Mouse (Mus musculus): ENCODE data around the gene Samd14. TPM values are rescaled to one million over a fixed set of nuclear protein-coding genes. Genes with fewer than 3 reads are reported as not detected.
A peak's percentile ranks its signal among the peaks of the same experiment; 100 is the strongest.

The Samd14 gene
- polyA plus RNA-seq, 1 experiment from 2014 or later: 33.9 TPM

DNA sequence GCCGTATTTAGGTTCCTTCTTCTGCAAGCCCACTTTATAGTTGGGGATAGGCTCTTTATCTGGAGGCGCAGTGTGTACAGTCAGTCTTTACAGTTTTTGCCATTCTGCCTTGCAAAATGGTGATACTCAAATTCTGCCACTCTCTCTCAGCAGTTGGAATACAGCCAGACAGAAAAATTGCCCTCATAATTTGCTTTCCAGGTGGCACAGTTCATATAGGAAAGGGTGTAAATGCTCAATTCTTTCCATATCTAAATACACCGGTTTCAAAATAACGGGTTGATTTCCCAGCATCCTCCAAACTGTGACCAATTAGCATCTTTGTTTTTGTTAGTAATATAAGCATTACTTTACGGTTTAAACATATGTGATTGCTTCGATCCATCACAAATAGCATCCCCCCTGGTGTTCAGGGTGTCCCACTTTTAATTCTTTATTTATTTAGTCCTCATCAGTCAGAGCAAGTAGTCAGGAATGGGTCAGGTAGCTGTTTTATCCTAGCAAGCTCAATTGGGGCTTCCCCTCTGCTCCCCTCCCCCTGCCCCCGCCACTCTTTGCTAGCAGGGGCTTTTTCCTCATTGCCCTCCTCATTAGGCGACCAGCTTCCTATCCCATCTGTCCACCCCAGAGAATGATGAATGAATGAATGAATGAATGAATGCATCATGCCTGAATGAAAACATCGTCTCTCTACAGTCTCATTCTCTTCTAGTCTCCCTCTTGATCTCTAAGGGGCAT is 31.3 kb upstream of the Samd14 start:
- H3K9me3 ChIP-seq (replicated peaks): no peaks in the 10 kb centered on the region
- peak overlapping the region; percentile 60 for H3K4me2 ChIP-seq
- no peak overlapping the region for H3K9ac ChIP-seq
- 0 out of 2 replicates have a peak overlapping the region, but pooled peaks have one; percentile 29 for H3K4me3 ChIP-seq (replicated peaks)
- 0 out of 2 replicates have a peak, but pooled peaks have one; percentile 2 for ATAC-seq (ENCODE audit: insufficient read depth)
- 35% methylated on average over 9 of the region's 9 CpGs for WGBS (ENCODE audit: insufficient replicate concordance)
- no peaks in the 10 kb centered on the region for H3K36me3 ChIP-seq (replicated peaks)
- no peaks in the 10 kb centered on the region for H3K27me3 ChIP-seq
- no peak overlapping the region for H3K27ac ChIP-seq (replicated peaks)
- H3K4me1 ChIP-seq (replicated peaks): peaks cover 20% of the 10 kb centered on the region

DNA sequence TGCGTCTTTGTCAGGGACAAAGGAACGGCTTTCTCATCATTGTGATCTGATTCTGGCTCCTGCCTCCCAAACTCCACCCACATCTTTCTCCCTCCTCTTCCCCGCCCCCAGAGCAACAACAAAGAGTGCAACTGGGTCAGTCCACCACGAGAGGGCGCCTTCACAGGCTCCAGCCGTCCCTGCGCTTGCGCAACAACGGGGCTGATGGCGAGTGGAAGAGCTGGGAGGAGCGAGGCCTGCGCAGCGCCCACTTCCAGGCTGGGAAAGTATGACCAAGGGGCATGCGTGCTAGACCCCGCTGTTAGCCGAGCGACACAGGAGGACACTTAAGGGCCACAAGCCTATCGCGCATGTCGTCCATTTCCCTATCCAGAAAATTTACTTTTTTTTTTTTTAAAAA is 30.7 kb upstream of the Samd14 start:
- no peaks in the 10 kb centered on the region for H3K9me3 ChIP-seq (replicated peaks)
- H3K27ac ChIP-seq (replicated peaks): peak overlapping the region; percentile 45
- peak overlapping the region; percentile 29 for H3K4me3 ChIP-seq (replicated peaks)
- WGBS (ENCODE audit: insufficient replicate concordance): under 1% methylated on average over 20 of the region's 20 CpGs
- peak overlapping the region; percentile 37 for H3K9ac ChIP-seq
- H3K4me1 ChIP-seq (replicated peaks): peaks cover 24% of the 10 kb centered on the region
- H3K4me2 ChIP-seq: peak overlapping the region; percentile 60
- H3K27me3 ChIP-seq: no peaks in the 10 kb centered on the region
- H3K36me3 ChIP-seq (replicated peaks): no peaks in the 10 kb centered on the region
- peak; percentile 80 for ATAC-seq (ENCODE audit: insufficient read depth)

DNA sequence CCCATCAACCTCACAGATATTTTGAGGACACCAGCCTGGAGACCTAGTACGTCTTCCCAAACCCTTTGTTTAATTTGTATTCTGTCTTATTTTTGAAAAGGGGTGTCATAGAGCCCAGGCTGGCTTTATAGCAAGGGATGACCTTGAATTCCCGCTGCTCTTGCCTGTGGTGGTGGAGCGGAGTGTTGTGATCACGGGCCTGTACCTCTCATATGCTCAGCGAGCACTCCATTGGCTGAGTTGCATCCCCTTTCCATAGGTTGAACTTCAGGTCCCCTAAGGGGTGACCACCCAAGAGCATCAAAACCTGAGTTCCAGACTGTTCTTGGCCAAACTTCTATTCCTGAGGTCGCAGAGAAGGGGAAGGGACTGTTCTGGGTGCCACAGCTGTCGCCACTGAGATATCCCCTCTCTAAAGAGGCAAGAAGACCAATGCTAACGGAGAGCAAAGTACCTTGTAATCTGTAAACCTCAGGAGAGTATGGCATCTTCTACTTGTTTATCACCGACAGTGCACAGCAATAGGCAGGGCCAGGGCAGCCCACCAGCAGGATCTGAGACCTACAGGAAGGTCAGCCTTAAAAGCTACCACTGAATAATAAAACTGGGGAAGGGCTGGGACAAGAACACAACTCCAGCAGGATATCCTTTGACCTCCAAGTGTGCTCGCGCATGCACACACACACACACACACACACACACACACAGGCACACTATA is 30.1 kb upstream of the Samd14 start:
- H3K9me3 ChIP-seq (replicated peaks): no peaks in the 10 kb centered on the region
- peak overlapping the region; percentile 29; the same call in 1 of the 2 replicates for H3K4me3 ChIP-seq (replicated peaks)
- no peaks in the 10 kb centered on the region for H3K27me3 ChIP-seq
- H3K4me2 ChIP-seq: peak overlapping the region; percentile 60
- H3K9ac ChIP-seq: peak overlapping the region; percentile 37
- H3K36me3 ChIP-seq (replicated peaks): no peaks in the 10 kb centered on the region
- ATAC-seq (ENCODE audit: insufficient read depth): peak; percentile 52
- H3K27ac ChIP-seq (replicated peaks): peak overlapping the region; percentile 45
- H3K4me1 ChIP-seq (replicated peaks): peaks cover 31% of the 10 kb centered on the region
- WGBS (ENCODE audit: insufficient replicate concordance): 51% methylated on average over 11 of the region's 11 CpGs

DNA sequence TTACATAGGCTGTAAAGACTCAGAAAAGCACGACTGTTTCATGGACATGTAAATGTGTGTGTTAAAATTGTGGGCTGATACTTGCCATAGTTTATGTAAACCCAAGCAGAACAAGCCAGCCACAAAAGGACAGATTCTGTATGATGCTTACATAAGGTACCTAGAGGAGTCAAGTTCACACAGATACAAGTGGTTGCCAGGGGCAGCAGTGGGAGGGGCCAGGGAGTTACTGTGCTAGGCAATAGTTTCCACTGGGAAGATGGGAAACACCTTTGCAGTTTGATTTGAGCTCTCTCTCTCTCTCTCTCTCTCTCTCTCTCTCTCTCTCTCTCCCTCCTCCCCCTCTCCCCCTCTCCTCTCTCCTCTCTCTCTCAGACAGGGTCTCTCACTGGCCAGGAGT is 24.5 kb upstream of the Samd14 start:
- ATAC-seq (ENCODE audit: insufficient read depth): no peak
- Histone ChIP-seq H3K9me3 (replicated peaks) (no peaks in the 10 kb centered on the region), H3K4me3 (replicated peaks) (no peak overlapping the region), H3K27ac (replicated peaks) (no peak overlapping the region), H3K36me3 (replicated peaks) (no peaks in the 10 kb centered on the region), H3K27me3 (no peaks in the 10 kb centered on the region), H3K4me2 (peak overlapping the region; percentile 35; the same call in 1 of the 2 replicates), H3K4me1 (replicated peaks) (peaks cover 62% of the 10 kb centered on the region), H3K9ac (no peak overlapping the region)
- WGBS (ENCODE audit: insufficient replicate concordance): 42% methylated on average over 1 of the region's 1 CpGs

DNA sequence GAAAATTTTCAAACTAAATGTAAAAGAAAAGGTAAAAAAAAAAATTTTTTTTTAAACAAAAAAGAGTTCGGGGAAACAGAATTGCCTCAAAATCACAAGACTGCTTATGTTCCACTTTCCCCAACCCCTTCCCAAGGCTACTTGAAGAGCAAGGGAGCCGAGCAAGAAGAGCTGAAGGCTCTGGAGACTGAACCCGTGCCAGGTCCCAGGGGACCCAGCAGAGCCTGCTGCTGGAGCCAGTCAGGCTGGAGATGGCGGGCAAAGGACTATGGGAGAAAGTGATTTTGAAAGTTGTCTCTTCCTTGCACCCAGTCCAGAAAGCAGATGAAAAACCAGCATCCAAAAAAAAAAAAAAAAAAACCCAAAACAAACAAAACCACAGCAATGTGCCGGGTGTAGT is 23.9 kb upstream of the Samd14 start:
- 70% methylated on average over 5 of the region's 5 CpGs for WGBS (ENCODE audit: insufficient replicate concordance)
- peaks cover 68% of the 10 kb centered on the region for H3K4me1 ChIP-seq (replicated peaks)
- no peaks in the 10 kb centered on the region for H3K27me3 ChIP-seq
- no peak overlapping the region for H3K9ac ChIP-seq
- H3K27ac ChIP-seq (replicated peaks): no peak overlapping the region
- no peak overlapping the region for H3K4me3 ChIP-seq (replicated peaks)
- H3K4me2 ChIP-seq: no peak overlapping the region
- no peaks in the 10 kb centered on the region for H3K9me3 ChIP-seq (replicated peaks)
- ATAC-seq (ENCODE audit: insufficient read depth): no peak
- no peaks in the 10 kb centered on the region for H3K36me3 ChIP-seq (replicated peaks)

DNA sequence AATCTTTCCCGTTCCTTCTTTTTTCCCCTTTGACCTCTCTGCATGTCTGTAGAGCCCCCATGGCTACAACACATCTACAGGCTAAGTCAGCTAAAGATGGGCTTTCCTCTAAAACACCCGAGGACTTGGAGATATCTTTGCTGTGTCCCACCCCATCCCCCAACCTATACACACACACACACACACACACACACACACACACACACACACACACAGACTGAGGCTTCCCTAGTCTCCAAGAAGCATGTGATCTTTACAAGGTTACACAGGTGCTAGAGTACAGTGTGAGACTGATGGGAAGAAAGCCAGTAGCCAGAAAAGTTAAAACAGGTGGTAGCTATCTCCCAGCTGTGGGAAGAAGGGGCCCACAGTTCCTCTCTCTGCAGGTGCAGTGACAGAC is 23.2 kb upstream of the Samd14 start:
- Histone ChIP-seq H3K9me3 (replicated peaks) (no peaks in the 10 kb centered on the region), H3K27me3 (no peaks in the 10 kb centered on the region), H3K27ac (replicated peaks) (no peak overlapping the region), H3K4me1 (replicated peaks) (peaks cover 70% of the 10 kb centered on the region), H3K9ac (no peak overlapping the region), H3K4me2 (no peak overlapping the region), H3K36me3 (replicated peaks) (no peaks in the 10 kb centered on the region), H3K4me3 (replicated peaks) (no peak overlapping the region)
- ATAC-seq (ENCODE audit: insufficient read depth): no peak
- WGBS (ENCODE audit: insufficient replicate concordance): 42% methylated on average over 2 of the region's 2 CpGs

DNA sequence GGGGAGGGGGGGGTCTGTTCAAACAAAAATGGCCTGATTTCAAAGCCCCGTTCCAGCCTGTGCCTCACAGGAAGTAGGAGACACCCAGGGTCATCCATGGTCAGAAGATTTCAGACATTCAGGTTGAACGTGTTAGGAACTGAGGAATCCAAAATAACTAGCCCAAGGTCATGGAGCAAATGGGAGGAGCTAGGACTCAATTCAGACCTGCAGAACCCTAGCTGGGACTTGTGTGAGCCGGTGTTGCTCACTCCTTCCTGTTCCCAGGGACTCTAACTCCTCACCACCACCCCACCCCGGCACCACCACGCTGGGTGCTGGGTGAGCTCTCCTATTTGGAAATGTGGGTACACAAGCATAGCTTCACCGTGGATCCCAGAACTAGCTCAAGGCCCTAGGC is 22.3 kb upstream of the Samd14 start:
- H3K27me3 ChIP-seq: no peaks in the 10 kb centered on the region
- no peak for ATAC-seq (ENCODE audit: insufficient read depth)
- H3K4me2 ChIP-seq: peak overlapping the region; percentile 97; the same call in 1 of the 2 replicates

DNA sequence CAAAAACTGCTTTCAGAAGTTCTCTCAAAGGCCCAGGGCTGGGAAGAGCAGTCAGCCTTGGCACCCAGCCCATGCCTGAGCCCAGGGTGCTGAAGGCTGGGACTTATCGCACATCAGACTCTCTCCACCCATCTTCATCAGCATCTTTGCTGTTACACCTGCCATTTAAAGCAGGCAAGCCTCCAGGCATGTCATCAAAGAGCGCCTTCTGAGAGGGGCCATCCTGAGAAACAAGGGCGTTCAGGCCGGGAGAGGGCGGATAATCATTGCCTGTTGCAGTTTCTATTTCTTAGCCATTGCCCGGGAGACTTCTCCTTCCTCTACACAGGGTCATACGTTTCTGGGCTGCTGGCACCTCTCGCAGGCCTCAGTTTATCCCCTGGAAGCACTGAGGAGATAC is 21.8 kb upstream of the Samd14 start:
- Histone ChIP-seq H3K4me2 (peak overlapping the region; percentile 97), H3K9me3 (replicated peaks) (no peaks in the 10 kb centered on the region), H3K27ac (replicated peaks) (peak overlapping the region; percentile 90), H3K4me3 (replicated peaks) (no peak overlapping the region), H3K4me1 (replicated peaks) (peaks cover 84% of the 10 kb centered on the region), H3K9ac (0 out of 2 replicates have a peak overlapping the region, but pooled peaks have one; percentile 13), H3K27me3 (no peaks in the 10 kb centered on the region), H3K36me3 (replicated peaks) (no peaks in the 10 kb centered on the region)
- no peak for ATAC-seq (ENCODE audit: insufficient read depth)
- 61% methylated on average over 8 of the region's 8 CpGs for WGBS (ENCODE audit: insufficient replicate concordance)

More for the DNA sequence above, 22.3 kb upstream of the Samd14 start:
- Histone ChIP-seq H3K9ac (no peak overlapping the region), H3K27ac (replicated peaks) (peak overlapping the region; percentile 90; the same call in 1 of the 2 replicates), H3K4me1 (replicated peaks) (peaks cover 79% of the 10 kb centered on the region), H3K36me3 (replicated peaks) (no peaks in the 10 kb centered on the region), H3K9me3 (replicated peaks) (no peaks in the 10 kb centered on the region), H3K4me3 (replicated peaks) (no peak overlapping the region)
- 63% methylated on average over 6 of the region's 6 CpGs for whole genome bisulfite sequencing (ENCODE audit: insufficient replicate concordance)

DNA sequence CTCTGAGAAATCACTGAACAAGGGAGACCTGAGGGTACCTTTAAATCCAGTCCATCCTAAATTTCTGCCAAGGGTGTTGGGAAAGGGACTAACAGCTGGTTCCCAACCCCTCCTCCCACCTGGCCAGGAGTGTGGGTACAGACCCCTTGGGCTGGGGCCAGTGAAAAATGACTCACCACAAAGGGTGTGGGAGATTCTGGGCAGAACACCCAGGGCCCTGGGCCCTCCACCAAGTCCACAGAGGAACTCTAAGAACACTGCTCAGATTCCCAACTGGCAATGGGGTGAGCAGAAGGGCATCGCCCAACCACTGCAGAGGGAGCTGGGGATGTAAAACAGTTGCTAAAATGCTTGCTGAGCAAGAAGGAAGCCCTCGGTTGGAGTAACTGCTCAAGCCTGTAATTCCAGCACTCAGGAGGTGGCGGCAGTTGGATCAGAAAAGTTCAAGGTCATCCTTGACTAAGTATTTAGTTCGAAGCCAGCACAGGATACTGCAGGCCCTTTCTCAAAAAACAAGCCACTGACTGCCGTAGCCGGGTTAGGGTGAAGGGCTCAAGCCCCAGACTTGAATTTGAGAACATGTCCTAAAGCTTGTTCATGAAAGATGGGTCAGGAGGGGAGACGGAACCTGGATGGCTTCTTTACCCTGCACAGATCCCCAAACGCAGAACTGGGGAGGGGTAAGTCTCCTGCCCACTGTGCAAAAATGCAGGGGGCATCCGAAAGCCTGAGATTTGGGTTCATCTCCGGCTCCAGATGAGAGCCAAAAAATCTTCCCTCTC is 20.7 kb upstream of the Samd14 start:
- Histone ChIP-seq H3K9ac (peak overlapping the region; percentile 94; the same call in 1 of the 2 replicates), H3K27me3 (no peaks in the 10 kb centered on the region), H3K36me3 (replicated peaks) (no peaks in the 10 kb centered on the region), H3K9me3 (replicated peaks) (no peaks in the 10 kb centered on the region), H3K4me2 (peak overlapping the region; percentile 97), H3K4me3 (replicated peaks) (peak overlapping the region; percentile 89), H3K27ac (replicated peaks) (peak overlapping the region; percentile 90; the same call in 1 of the 2 replicates), H3K4me1 (replicated peaks) (peaks cover 91% of the 10 kb centered on the region)
- 33% methylated on average over 10 of the region's 10 CpGs for WGBS (ENCODE audit: insufficient replicate concordance)
- no peak for ATAC-seq (ENCODE audit: insufficient read depth)

DNA sequence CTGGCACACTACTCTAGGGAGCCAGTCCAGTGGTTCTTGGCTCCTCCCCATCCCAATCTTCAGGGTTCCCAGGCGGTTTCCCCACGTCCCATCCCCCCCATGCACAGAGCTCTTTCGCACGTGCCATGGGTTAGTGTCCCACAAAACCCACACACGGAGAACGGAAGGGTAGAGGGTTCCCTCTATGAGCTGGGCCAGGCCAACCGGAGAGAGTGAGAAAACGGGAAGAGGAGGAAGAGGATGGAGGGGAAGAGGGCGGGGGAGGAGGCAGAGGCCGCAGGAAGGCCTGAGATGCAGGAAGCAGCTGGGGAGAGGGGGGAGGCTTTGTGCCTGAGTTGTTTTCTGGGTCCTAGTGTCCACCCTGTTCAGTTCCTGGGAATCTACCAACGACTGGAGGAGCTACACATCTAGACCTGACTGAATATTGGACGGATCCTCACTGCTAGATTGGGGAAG is 20.1 kb upstream of the Samd14 start:
- ATAC-seq (ENCODE audit: insufficient read depth): peak; percentile 32; the same call in 1 of the 2 replicates
- Histone ChIP-seq H3K9me3 (replicated peaks) (no peaks in the 10 kb centered on the region), H3K9ac (peak overlapping the region; percentile 94; the same call in 1 of the 2 replicates), H3K27ac (replicated peaks) (peak overlapping the region; percentile 90), H3K4me1 (replicated peaks) (peaks cover 91% of the 10 kb centered on the region), H3K4me3 (replicated peaks) (peak overlapping the region; percentile 89), H3K4me2 (peak overlapping the region; percentile 97), H3K36me3 (replicated peaks) (no peaks in the 10 kb centered on the region), H3K27me3 (no peaks in the 10 kb centered on the region)
- under 1% methylated on average over 12 of the region's 12 CpGs for WGBS (ENCODE audit: insufficient replicate concordance)

All from liver, embryonic 15.5 days (tissue).